Mouse (Mus musculus): ENCODE measurements around the gene Slc26a8.
A peak's percentile ranks its signal among the peaks of the same experiment; 100 is the strongest.

Gene Slc26a8

DNA sequence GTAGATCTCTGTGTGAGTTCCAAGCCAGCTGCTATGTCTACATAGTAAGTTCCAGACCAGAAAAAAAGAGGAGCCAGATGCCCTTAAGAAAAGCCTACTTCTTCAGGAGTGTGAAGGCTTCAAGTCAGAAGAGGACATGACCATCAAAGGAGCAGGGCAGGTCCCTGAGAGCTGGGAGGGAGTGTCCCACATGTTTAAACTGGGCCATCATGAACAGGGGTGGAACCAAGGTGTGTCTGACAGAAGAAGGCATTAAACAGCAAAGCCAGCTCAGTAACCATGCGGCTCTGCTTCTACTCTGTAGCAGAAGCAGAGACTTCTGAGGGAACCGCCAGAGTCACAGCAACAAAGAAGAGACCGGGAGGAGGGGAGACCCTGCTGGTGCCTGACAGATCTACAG is 46.3 kb downstream of the Slc26a8 start:
- DNase-seq (ENCODE audit: low spot score): no peak

DNA sequence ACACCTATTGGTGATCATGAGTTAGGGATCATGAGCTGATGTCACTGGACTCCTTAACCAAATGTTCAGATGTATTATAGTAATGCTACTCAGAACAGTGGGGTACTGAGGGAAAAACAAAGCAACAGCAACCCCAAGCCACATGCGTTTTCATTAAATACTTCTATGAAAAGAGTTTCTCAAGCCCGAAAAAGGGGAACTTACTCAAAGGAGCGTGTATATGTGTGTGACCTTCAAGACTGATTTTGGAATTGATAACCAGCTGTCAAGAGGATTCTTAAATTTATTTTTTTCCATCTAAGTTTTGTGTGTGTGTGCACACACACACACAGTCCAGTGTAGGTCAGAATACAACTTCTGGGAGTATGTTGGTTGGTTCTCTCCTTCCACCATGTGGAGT is 49.9 kb downstream of the Slc26a8 start:
- no peak for DNase-seq (ENCODE audit: low spot score)

DNA sequence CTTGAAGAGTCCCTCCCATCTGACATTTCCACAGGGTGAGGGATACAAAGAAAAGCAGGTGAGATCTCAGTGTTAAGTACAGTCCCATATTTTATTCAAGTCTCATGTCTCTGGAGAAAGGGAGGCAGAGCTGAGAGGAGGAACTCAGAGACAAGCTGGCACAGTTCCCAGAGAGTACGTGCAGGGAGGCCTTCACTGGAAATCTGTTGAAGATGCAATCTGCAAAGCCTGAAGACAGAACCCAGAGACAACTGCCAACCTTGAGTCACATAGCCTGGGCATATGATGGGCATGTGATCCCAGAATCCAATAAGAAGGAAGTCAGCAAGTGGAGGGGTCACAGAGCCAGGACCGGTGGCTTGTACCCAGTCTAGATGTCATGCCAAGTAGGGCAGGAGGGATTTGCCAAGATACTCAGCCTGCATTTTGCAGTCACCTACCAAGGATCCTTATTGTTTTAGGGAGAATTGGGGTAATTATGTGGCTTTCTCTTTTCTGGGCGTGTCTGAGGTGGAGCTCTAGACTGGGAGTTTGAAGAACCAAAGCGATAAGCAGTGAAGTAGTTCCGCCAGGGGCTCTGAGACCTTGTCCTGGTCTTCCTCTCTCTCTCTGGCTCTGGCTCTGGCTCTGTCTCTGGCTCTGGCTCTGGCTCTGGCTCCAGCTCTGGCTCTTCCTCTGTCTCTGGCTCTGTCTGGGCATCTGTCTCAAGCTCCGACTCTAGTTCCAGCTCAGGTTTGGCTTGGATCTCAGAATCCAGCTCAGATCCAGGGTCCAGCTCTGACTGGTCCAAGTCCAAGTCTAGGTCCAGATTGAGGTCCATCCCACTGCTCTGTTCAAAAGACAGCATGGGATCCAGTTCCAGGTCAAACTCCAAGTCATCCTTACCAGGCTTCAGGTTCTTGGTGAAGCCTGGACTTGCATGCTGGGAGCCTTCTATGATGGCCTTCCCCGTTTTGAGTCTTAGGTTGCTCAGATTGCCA is 52.0 kb downstream of the Slc26a8 start:
- DNase-seq (ENCODE audit: low spot score): peak; percentile 74

DNA sequence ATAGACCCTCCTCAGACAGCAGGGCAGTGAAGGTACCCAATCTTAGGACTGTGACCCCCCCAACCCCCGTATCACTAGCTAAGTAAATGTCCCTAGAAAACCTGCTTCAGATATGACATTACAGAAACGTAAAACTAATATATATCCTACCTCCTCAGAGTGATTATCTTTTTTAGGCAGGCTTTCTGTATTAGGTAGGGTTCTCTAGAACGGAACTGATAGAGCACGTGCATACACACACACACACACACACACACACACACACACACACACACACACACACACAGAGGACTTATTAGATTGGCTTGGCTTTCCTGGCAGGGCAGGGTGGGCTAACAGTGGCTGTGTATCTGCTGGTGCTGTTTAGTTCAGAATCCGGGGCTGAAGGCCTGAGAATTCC is 54.2 kb downstream of the Slc26a8 start:
- no peak for DNase-seq (ENCODE audit: low spot score)

DNA sequence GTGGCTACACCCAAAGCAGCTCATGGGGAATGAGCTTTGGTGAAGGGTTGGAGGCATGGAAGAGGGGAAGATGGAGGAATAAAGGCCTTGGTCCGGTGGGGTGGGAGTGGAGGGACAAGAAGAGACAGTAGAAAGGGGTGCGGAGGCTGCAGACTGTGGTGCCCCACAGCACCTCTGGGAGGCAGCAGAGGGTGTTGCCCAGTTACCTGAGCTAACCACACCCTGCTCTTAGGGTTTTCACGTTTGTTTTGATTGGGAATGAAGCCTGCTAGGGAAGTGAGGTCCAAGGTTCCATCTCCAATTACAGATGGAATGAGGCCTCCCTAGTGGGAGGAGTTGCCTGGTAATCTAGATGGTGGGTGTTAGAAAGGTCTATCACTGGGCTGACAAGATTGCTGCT is 60.9 kb downstream of the Slc26a8 start:
- no peak for DNase-seq (ENCODE audit: low spot score)

DNA sequence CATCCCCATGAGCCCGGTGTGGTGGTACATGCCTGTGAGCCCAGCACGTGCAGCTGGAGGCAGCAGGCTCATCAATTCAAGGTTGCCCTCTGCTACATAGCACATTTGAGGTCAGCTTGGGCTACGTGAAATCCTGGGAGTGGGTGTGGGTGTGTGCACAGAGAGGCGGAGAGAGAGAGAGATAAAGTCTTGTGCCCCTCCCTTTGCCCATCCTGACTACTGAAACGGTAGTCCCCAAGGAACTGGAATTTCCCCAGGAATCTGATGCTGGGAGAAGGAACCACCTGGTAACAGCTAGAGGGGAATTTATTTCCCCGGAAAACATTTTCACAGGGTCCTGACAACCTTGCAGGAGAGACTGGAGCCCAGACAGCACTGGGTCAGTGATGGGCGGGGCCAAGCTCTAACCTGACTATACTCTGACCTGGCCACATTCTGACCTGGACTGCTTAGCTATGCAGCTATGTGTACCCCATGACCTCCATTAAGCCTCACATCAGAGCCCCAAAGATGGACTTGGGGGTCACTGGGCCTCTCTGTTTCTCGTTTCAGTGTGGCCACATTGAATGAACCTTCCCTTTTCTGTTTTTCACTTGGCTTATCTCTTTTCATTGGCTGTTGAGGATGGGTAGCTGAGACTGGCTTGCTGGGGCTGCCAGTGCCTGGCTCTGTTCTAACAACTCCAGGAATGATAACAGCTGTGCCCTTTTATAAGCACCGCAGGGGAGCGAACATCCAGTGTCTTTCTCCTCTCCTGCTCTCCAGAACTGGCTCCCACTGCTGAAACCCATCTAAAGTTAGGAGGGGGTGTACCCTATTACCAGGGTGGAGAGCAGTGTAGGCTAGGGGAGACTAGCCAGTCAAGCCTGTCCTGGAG is 61.5 kb downstream of the Slc26a8 start:
- no peak for DNase-seq (ENCODE audit: low spot score)

DNA sequence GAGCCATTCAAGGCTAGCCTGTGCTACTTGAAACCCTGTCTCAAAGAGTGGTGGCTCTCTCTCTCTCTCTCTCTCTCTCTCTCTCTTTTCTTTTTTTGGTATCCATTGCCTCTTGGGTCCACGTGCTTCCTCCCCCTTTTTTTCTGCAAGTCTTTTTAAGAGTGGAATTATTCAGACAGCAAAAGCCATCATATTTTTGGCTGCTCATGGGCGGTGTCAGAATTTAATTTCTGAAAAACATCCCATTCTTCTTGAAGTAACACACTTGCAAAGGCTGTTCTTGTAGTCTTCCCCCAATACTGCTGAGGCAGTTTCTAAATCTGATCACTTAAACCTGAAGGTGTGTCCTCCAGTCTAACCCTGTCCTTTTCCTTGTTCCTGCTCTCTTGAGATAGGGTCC is 63.1 kb downstream of the Slc26a8 start:
- DNase-seq (ENCODE audit: low spot score): no peak

DNA sequence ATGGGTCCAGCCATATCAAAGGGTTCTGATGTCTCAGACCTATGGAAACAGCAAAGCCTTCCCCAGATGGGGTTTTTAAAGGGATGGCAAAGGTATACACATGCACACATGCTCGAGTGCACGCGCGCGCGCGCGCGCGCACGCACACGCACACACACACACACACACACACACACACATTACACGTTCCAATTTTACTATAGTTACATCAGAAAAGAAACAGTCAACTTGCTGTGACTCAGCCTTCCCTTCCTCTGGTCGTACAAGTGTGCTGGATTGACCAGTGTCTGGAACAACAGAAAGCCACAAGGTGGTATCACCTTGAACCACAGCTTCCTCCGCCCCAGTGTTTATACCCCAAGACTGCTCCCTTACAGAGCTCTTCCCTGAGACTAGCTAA is 64.7 kb downstream of the Slc26a8 start:
- no peak for DNase-seq (ENCODE audit: low spot score)

DNA sequence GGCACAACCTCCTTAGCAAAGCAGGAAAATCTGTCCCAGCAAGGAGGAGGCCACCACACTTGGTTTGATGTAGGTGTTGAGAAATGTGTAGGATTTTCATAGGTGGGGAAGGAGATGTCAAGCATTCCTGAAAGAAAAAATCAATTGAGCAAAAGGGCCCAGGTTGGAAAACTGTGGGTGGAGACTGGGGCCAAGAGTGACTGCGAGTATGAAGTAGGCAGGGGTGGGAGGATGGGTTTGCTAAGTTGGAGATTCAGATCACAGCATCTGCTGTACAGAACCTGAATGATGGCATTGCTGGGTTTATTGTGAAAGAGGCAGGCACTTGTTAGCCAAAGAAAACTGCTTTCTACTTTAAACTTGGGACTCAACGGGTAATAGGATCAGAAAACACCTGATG is 65.2 kb downstream of the Slc26a8 start:
- DNase-seq (ENCODE audit: low spot score): no peak

DNA sequence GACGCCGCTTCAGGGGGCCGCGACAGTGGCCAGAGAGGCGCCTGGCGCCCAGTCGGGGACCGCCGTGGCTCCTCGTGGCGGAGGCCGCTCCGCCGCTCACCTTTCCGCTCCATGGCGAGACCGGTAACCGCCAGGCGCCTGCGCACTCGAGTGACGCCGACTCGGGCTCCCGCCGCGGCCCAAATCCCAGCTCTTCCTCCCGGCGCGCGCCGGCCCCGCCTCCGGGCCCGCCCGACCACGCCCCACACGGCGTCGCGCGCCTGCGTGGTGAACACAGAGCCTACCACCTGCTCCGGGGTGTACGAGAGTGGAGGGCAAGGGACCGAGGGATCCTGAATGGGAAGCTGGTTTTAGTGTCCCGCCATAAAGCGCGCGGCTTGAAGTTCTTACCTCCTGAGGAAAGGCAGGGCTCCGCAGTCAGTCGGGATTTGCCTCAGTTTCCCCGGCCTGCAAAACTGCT is 67.7 kb downstream of the Slc26a8 start, which contains the start of gene Srpk1:
Srpk1 (minus strand) TSS at position 410 of the 460 bp plus-strand sequence.
- DNase-seq (ENCODE audit: low spot score): peak; percentile 91

DNA sequence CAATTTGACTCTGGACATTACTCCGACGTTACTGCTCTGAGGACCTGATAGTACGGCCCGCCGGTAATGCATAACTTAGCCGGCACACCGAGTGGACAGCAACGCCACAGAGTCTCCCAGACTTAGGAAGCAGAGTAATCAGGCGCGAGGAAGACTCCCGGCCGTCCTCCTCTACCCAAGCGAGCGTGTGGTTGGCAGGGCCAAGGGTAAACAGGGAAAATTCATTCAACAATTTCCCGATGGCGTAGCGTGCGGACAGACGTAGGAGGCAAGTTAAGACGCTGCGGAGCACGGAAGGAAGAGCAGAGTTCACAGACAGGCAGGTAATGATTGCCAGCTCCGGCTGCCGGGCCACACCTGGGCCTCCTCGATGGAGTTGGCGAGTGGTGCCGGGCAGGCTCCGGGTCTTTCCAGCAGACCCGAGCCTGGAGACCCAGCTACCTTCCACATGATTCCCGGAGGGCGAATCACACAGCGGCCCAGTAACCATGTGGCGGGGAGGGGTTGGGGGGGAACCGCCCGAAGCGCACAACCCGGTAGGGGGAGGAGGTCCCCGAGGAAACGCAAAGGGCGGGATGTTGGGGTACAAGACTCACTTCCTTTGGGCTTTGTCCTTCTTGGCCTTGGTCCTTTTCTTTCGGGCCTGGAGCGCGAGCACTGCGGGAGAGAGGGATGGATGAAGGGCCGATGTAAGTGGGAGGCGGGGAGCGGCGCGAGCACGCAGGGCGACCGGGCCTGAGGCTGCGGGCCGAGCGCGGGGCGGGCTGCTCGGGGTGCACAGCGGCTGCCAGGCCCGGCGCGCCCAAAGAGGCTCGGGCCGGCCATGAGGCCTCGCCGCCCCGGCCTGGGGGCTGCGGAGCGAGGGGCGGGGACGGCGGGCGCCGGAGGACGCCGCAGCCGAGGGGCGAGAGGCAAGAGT is 68.4 kb downstream of the Slc26a8 start:
- DNase-seq (ENCODE audit: low spot score): peak; percentile 58

DNA sequence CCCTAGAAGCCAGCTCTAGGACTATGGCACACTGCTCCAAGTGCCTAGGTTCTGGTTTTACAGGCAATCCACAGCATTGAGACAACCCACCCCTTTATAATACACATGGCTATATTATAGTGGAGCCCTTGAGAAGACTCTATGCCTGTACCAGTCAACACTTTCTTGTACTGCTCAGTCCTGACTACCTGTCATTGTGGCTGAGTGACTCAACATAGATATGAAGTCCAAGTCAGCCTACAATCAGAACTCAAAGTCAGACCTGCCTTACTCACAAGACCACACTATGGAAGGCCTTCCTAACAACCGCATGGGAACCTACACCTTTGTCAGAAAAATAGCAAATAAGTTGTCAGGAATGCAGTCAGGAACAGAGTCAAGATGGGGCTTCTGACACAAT is 71.3 kb downstream of the Slc26a8 start:
- no peak for DNase-seq (ENCODE audit: low spot score)

DNA sequence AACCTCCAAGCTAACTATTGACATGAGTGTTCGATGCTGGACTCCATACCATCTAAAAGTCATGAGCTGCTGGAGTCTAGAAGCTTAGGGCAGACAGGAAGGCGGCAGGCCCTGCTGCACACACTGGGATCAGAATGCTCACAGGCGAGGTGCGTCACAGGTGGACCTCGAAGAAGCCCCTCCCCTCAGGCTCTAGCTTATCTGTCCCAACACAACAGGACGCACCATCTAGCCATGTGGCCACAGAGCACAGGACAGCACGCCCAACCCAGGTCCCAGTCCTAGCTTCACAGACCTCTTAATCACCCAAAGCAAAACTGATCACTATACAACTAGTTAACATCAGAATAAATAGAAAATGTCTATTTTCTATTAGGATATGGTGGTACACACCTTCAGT is 71.9 kb downstream of the Slc26a8 start:
- DNase-seq (ENCODE audit: low spot score): no peak

DNA sequence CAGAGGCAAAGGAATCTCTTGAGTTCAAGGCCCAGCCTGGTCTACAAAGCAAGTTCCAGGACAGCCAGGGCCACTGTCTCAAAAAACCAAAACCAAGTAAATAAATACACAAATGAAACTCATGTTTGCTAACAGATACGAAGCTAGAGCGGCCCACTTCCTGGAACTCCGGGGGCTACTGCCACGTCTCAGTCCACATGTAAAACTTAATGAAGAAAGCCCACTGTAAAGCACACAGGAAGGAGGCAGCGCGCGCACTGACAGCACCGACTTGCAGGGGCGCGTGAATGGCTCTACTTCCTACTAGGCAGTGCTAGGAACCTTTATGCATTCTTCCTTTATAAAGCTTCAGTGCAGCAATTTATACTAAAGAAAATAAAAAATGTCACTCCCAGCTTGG is 72.4 kb downstream of the Slc26a8 start:
- no peak for DNase-seq (ENCODE audit: low spot score)

DNA sequence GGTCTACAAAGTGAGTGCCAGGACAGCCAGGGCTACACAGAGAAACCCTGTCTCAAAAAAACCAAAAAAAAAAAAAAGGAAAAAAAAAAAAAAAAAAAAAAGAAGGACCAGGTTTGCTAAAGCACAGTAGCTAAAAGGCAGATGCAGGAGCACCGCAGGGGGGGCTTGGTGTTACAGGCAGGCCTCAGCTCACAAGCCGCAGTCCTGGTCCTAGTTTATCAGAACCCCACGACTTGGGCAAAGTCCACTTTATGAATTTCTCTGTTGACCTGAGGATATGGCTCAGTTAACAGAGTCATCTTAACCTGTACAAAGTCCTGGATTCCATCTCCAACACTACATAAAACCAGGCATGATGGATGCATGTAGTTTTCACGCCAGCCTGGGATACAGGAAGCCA is 74.7 kb downstream of the Slc26a8 start:
- no peak for DNase-seq (ENCODE audit: low spot score)

DNA sequence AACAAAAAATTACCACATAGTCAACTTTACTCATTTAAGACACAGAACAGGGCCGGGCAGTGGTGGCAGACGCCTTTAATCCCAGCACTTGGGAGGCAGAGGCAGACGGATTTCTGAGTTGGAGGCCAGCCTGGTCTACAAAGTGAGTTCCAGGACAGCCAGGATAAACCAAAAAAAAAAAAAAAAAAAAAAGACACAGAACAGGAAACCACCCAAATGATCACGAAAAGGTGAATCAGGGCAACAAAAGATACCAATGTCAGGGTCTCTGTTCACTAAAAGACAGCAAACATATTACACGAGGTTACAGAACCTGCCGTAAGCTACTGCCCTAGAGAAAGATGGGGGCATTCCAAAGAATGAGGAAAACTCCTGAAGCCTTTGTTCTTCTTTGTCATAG is 76.9 kb downstream of the Slc26a8 start:
- no peak for DNase-seq (ENCODE audit: low spot score)

DNA sequence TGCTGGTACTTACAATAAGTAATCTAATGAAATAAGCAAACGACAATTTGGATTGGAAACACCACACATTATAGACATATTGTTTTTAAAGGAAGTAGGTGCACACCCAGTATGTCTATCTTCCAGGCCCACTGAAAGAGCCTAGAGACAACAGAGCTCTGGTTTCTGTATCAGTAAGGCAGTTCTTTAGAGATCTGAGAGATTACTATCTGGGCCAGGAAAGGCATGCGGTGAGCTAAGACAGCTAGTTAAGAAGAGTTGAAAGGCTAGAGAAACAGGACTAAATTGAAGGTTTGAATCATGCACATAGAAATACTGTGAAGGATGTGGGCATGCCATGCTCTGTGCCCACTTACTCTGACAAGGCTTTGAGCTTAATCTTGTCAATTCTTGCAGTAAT is 77.4 kb downstream of the Slc26a8 start:
- DNase-seq (ENCODE audit: low spot score): no peak

DNA sequence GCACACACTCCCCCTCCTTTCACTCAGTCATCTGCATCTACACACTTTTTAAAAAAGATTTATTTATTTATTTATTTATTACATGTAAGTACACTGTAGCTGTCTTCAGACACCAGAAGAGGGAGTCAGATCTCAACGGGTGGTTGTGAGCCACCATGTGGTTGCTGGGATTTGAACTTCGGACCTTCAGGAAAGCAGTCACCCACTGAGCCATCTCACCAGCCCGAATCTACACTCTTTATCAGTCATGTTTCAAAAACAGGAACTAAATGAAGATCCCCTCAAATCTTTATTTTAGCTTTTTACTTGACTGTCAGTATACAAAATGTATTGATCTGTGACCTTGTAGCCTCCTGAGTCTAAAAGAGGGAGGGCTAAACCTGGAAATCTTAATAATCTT is 80.5 kb downstream of the Slc26a8 start:
- DNase-seq (ENCODE audit: low spot score): no peak

DNA sequence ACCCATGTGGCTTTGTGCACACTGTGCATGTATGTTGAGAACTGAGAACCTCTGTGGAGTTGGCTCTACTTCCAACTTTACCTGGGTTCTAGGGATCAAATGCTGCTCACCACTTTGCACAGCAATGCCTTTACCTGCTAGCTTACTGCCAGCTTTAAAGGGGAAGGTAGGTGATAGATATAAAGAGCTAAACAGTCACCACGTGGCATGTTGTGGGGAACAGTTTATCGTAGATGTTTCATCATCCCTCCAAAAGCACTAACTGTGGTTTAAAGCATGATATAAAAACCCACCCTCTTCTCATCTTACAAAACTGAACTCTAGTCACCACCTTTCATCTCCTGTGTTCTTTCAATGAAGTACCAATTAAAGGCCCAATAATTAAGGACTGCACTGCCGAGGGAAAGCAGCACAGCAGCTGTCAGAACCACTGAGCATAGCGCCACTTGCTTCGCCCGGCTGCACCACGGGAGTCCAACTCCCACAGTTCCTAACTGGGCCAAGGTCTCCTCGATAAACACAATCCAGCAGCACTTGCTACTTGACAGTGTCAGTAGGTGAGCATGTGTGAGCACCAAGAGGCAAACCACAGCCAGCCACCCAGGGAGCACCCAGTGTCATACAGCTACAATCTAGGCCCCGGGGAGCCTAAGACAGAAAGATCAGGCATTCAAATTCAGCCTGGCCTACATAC is 88.3 kb downstream of the Slc26a8 start:
- no peak for DNase-seq (ENCODE audit: low spot score)

DNA sequence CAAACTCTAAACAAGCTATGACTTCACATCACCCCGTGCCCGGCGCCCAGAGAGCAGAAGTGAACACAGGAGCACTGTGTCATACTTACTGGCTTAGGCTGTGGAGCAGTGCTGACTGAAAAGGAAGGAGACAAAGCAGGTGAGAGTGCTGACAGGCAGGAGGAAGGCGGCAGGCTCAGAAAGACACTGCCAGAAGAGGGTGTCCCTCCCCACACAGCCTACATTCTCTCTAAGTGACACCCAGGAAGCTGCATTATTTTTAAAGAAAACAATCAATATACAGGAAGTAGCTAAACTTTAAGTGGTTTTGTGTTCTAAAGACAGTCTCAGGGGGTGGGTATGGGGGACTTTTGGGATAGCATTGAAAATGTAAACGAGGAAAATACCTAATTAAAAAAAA is 89.3 kb downstream of the Slc26a8 start:
- no peak for DNase-seq (ENCODE audit: low spot score)

DNA sequence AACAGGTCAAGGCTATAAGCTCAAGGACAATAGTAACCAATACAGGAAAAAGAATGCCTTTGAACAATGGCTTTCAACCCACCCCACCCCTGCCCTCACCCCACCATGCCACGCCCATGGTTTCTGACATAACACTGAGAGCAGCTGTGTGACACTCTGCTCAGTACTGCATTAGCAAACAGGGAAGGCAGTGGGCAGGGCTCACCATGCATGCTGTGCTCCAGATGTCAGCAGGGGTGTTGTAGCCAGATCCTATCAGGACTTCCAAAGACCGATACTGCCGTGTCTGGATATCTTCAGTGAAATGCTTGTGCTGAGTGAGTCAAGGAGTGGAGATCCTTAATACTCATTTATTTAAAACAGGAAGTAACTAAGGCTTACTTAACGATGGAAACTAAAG is 96.1 kb downstream of the Slc26a8 start:
- no peak for DNase-seq (ENCODE audit: low spot score)

Measured in adipocyte (in vitro differentiated cells).